Comparison of ENCODE assay signal across 12 mouse cellular contexts in genomic region chr1:115745569-115745968, GRCm38 (mm10).
"Had no signal": no experiment of that assay in that cellular context is flagged by ENCODE, and none has a peak within 500 bp of the region (broad histone marks: within the 10 kb centered on the region; RNA-seq: fewer than 3 reads in every experiment).

No protein-coding gene starts in this region.

- ATAC-seq: inflammation-experienced regulatory T-cells, adult 6 months; intestine, postnatal 0 days had no signal

- H3K27me3 ChIP-seq: limb, embryonic 13.5 days; neural tube, embryonic 15.5 days had no signal

- H3K27ac ChIP-seq: limb, embryonic 13.5 days; liver, embryonic 14.5 days; neural tube, embryonic 15.5 days had no signal

- H3K4me1 ChIP-seq: limb, embryonic 13.5 days; neural tube, embryonic 15.5 days had no signal

- H3K36me3 ChIP-seq: limb, embryonic 13.5 days; neural tube, embryonic 15.5 days had no signal

- H3K4me3 ChIP-seq: limb, embryonic 13.5 days; myocyte; neural tube, embryonic 15.5 days had no signal

- DNase-seq: kidney, adult 8-10 months; kidney, postnatal 25 days; lung, adult 18-20 months; midbrain, embryonic 14.5 days; spleen, adult 18-20 months; thymus, postnatal 36 days had no signal

- H3K9me3 ChIP-seq: limb, embryonic 13.5 days; neural tube, embryonic 15.5 days had no signal
